Mouse (Mus musculus): ENCODE measurements around the gene Cds1. TPM values are rescaled to one million over a fixed set of nuclear protein-coding genes. Genes with fewer than 3 reads are reported as not detected.

Gene Cds1
- 10 to 100 TPM; 13.2 to 13.4 TPM for total RNA-seq (2021)

GRCm38 (mm10) chr5:101764554-101765347, at the start of gene Cds1:
TSS of gene Cds1 (plus strand) at chr5:101765130.
- intact Hi-C loops (cut with DNase I) = loop anchor here (10.0 kb wide), 1 partner anchor 310 kb away; no protein-coding TSS in a partner anchor
- DNase-seq (ENCODE audit: low spot score) = peak; percentile 45

DNA sequence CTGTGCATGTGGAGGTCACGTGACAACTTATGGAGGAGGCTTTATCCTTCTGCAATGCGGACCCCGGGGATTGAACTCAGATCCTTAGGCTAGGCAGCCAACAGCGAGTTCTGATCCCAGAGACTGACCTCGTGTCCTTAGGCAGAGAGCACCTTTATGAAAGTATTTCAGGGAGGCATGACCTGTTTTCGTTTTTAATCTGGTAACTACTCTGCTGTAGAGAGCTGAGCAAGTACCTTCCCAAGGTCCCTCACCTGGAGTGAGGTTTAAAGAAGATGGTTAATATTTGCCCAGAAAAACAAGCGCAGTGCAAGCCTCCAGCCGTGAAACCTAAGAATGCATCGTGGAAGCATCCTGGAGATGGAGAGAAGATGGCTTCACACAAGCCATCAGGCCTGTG, 40.7 kb upstream of the Cds1 start:
- no peak for DNase-seq (ENCODE audit: low spot score)
- intact Hi-C loops (cut with DNase I) = no loop called here

DNA sequence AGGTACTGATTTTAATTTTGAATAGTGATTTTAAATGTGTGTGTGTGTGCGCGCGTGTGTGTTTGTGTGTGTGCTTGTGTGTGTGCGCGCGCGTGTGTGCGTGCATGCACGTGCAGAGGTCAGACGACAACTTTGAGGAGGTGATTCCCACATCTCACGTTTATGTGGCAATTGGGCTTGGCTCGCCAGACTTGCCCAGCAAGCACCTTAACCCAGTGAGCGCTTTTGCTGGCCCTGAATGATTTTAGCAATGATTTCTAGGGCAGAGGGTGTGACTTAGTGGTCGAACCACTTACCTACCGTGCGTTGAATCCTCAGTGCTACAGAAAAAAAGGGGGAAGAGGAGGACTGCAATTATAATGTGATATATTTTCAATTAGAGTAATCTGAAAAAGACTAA, 40.2 kb upstream of the Cds1 start:
- intact Hi-C loops (cut with DNase I) = no loop called here
- no peak for DNase-seq (ENCODE audit: low spot score)

GRCm38 (mm10) chr5:101725703-101726102, 39.2 kb upstream of the Cds1 start:
- intact Hi-C loops (cut with DNase I) = no loop called here

DNA sequence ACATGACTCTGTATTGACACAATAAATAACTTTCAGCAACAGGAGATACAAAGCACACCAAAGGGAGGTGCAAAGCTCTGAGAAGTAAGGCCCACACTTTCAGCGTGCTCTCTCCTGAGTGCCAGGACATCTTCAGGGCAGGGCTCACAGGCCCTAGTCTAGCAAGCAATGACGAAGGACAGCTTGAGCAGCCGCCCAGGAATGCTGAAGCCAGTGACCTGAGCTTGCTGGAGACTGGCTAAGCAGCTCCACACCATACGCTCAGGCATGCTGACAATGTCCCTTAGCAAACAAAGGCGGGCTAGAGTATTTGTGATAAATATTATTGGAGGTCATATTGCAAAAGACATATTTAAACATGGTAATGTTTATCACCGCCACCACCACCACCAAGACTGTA, 38.6 kb upstream of the Cds1 start:
- intact Hi-C loops (cut with DNase I) = no loop called here
- DNase-seq (ENCODE audit: low spot score) = no peak

More at GRCm38 (mm10) chr5:101725703-101726102, 39.2 kb upstream of the Cds1 start:
- no peak for DNase-seq (ENCODE audit: low spot score)

- intact Hi-C loops (cut with DNase I) = no loop called here
- DNase-seq (ENCODE audit: low spot score) = no peak
Measured at GRCm38 (mm10) chr5:101728304-101728905, 36.5 kb upstream of the Cds1 start.

DNA sequence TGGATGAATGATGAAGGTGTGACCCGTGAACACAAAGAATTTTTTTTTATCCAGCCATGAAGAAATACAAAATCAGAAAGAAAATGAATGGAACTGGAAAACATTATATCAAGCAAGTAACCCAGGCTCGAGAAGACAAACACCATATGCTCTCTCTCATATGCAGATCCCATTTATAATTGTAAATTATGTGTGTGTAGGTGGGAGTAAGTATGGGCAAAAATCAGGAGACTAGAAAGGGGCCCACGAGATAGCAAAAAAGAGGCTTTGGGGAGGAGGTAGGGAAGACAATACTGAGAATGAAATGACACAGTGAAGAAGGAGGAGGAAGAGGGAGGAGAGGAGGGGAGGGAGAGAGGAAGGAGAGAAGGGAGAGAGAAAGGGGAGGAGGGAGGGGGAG, 27.6 kb upstream of the Cds1 start:
- DNase-seq (ENCODE audit: low spot score) = no peak
- intact Hi-C loops (cut with DNase I) = no loop called here

DNA sequence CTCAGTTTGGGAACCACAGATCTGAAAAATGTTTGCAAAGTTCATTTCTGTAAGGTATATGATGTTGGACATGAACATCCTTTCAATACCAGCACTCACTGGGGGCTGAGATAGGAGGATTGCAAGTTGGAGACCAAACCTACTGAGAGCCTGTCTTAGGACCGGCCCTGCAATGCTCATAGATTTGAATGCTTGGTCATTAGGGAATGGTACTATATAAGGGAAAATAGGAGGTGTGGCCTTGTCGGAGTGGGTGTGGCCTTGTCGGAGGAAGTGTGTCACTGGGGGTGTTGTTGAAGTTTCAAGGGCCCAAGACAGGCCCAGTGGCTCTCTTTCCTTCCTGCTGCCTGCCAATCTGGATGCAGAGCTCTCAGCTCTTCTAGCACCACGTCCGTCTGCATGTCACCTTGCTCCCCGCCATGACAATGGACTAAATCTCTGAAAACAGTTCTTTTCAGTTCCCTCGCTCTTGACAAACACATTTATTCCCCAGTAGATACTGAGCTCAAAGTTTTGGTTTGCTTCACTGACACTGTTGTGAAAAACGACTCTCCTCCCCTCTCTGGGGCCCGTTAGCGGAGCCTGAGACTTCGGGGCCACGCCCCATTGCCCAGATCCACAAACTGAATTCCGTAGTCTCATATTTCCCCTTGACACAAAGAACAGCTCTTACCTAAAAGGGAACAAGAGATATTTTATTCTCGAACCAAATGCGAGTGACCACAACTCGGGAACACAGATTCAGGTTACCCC, 24.3 kb upstream of the Cds1 start:
- DNase-seq (ENCODE audit: low spot score) = no peak
- intact Hi-C loops (cut with DNase I) = no loop called here

GRCm38 (mm10) chr5:101741224-101741591, 23.7 kb upstream of the Cds1 start:
- no peak for DNase-seq (ENCODE audit: low spot score)
- intact Hi-C loops (cut with DNase I) = no loop called here

GRCm38 (mm10) chr5:101742014-101742413, 22.9 kb upstream of the Cds1 start:
- intact Hi-C loops (cut with DNase I) = no loop called here
- no peak for DNase-seq (ENCODE audit: low spot score)

GRCm38 (mm10) chr5:101742425-101742824, 22.5 kb upstream of the Cds1 start:
- intact Hi-C loops (cut with DNase I) = no loop called here
- no peak for DNase-seq (ENCODE audit: low spot score)

GRCm38 (mm10) chr5:101744886-101745285, 20.0 kb upstream of the Cds1 start:
- intact Hi-C loops (cut with DNase I) = no loop called here
- DNase-seq (ENCODE audit: low spot score) = no peak

GRCm38 (mm10) chr5:101753680-101754079, 11.2 kb upstream of the Cds1 start:
- intact Hi-C loops (cut with DNase I) = no loop called here

DNA sequence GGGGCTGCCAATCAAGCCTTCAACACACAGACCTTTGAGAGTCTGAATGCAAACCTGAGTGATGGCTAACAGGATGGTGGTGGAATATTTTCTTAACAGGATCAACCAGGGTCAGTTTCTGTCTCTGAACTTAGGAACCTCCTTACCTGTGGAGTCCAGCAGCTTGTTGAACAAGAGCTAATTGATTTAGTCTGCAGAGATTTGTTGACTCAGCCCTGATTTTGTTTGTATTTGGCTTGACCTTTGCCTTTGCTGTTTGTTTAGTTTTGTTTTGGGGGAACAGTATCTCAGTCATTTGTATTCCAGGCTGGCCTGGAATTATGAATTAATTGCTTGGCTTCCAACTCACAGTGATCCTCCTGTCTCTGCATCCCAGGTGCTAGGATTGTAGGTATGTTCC, 7.3 kb upstream of the Cds1 start:
- intact Hi-C loops (cut with DNase I) = no loop called here
- DNase-seq (ENCODE audit: low spot score) = no peak

More at GRCm38 (mm10) chr5:101753680-101754079, 11.2 kb upstream of the Cds1 start:
- DNase-seq (ENCODE audit: low spot score) = no peak

DNA sequence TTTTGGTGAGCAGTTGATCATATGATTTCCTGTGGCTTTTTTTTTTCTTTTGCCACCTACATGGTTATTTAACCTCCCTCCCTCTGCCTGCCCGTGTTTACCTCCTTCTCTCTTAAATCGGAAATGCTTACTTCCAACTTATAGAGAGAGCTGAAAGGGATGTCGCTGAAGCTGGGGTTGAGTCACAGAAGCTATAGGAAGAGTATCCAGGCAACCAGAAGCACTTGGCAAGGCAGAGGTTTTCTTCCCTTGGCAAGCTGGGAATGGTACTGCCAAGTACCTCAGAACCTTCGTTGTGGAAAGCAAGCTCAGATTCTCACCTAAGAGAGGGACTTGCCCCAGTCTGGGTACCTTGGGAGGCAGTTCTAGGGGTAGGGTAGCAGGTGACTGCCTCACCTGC, 3.2 kb upstream of the Cds1 start:
- no peak for DNase-seq (ENCODE audit: low spot score)
- intact Hi-C loops (cut with DNase I) = loop anchor here (10.0 kb wide), 1 partner anchor 313 kb away; no protein-coding TSS in a partner anchor

GRCm38 (mm10) chr5:101763571-101763970, 1.4 kb upstream of the Cds1 start:
- DNase-seq (ENCODE audit: low spot score) = no peak
- intact Hi-C loops (cut with DNase I) = loop anchor here (10.0 kb wide), 1 partner anchor 311 kb away; no protein-coding TSS in a partner anchor

GRCm38 (mm10) chr5:101765390-101765901, 516 bp downstream of the Cds1 start:
- intact Hi-C loops (cut with DNase I) = loop anchor here (10.0 kb wide), 1 partner anchor 309 kb away; no protein-coding TSS in a partner anchor
- DNase-seq (ENCODE audit: low spot score) = peak; percentile 5

DNA sequence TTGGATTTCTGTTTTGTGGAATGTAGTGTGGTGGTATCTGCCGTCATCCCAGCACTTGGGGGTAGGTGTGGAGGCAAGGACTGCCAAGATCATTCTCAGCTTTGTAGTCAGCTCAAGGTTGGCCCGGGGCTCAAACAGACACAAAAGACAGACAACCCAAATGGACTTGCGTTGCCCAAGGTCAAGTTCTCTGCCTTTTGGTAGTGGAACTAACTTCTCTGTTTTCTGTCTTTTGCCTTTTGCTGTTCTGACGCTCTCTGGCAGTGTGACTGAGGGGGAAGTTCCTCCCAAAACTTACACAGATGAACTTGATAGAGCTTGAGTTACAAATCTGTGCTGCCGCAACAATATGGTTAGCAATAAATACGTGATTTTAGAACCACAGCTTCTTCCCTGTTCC, 1.3 kb downstream of the Cds1 start:
- intact Hi-C loops (cut with DNase I) = loop anchor here (10.0 kb wide), 1 partner anchor 309 kb away; no protein-coding TSS in a partner anchor

DNA sequence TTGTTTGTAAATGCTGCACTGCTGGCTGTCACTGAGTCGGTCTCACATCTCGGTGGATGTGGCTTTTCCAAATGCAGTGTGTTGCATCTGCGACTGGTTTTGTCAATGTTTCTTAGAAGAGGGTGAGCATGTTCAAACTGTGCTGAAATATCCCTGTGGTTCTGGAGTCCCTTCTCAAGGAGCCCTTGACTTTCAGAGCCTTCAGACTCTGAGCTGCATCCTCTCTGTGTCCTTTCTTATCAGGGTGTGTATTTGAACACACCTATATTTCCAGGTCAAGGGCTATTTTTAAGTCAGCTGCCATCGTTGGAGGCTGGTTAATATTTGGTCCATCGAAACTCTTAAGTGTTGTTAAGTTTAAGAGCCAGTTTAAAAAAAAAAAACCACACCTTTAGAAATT, 2.2 kb downstream of the Cds1 start:
- intact Hi-C loops (cut with DNase I) = loop anchor here (10.0 kb wide), 1 partner anchor 308 kb away; no protein-coding TSS in a partner anchor
- DNase-seq (ENCODE audit: low spot score) = no peak

More for the DNA sequence above, 1.3 kb downstream of the Cds1 start:
- DNase-seq (ENCODE audit: low spot score) = no peak

DNA sequence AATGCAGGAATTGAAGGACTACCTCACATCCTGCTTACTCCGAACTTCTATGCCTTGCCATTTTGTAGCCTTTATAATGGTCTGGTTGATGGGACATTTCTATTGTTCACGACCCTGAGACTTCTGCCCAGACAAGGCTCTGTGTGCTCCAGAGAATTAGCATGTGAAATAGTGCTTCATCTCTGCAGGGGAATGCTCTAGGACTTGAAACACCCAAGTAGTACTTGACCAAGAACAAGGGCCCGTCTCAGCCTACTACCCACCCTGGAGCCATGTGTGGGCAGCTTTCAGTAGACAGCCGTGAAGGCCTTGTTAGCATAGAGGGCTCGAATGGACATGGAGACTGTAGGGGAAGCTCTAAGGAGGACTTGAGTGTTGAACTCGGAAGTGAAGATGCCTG, 2.6 kb downstream of the Cds1 start:
- no peak for DNase-seq (ENCODE audit: low spot score)
- intact Hi-C loops (cut with DNase I) = loop anchor here (10.0 kb wide), 1 partner anchor 307 kb away; no protein-coding TSS in a partner anchor
